21 mouse cellular contexts compared by ENCODE assay signal in genomic region chr5:72195442-72195841, GRCm38 (mm10). TPM values are rescaled to one million over a fixed set of nuclear protein-coding genes. Genes with fewer than 3 reads are reported as not detected.
A peak's percentile ranks its signal among the peaks of the same experiment; 100 is the strongest.
DNase-seq lines count a peak whose midpoint lies in the region; ATAC-seq lines count a peak whose summit lies in the region.
"Had no signal": no experiment of that assay in that cellular context is flagged by ENCODE, and none has a peak within 500 bp of the region (broad histone marks: within the 10 kb centered on the region; RNA-seq: fewer than 3 reads in every experiment).

No protein-coding gene starts in this region.

- ATAC-seq in granulocyte monocyte progenitor cell, adult 5-6 weeks (replicated peaks; ENCODE audit: poor library complexity, severe bottlenecking) = peak; percentile 55
- peak; percentile 66 for ATAC-seq in megakaryocyte, adult 5-6 weeks (ENCODE audit: poor library complexity, severe bottlenecking)
- ATAC-seq in megakaryocyte-erythroid progenitor cell, adult 5-6 weeks (replicated peaks; ENCODE audit: low FRiP score, low TSS enrichment, poor library complexity, severe bottlenecking) = no peak
- ATAC-seq: activated CD4-positive, CD25-positive, alpha-beta regulatory T cell, adult 4 months; CD4-positive, CD25-positive, alpha-beta regulatory T cell, adult 4 months; Patski had no signal

- peak; percentile 23 for DNase-seq in lung, postnatal 36 days
- no peak for DNase-seq in lung, postnatal 14 days
- peak; percentile 24 for DNase-seq in adipocyte (ENCODE audit: low spot score)
- no peak for DNase-seq in neural tube, embryonic 10.5 days (ENCODE audit: extremely low spot score, low spot score)
- no peak for DNase-seq in right cerebral cortex, adult 18-20 months
- DNase-seq: adrenal gland, adult 2 months; adrenal gland, adult 8-10 months; adrenal gland, postnatal 10 days; adrenal gland, postnatal 14 days; adrenal gland, postnatal 25 days; adrenal gland, postnatal 36 days; B cell, adult 2 months; cerebellum, adult 11 months; cerebellum, adult 11-12 months; cerebellum, adult 18-20 months had no signal

RNA-seq across cellular contexts. Expression of gene Commd8, which starts 27.5 kb away (rescaled TPM):
- total RNA-seq in granulocyte monocyte progenitor cell, adult 5-6 weeks (2014; fragmentation: Nextera tagmentation) = 82.1 and 102 TPM in 2 replicates
- total RNA-seq in granulocyte monocyte progenitor cell, adult 5-6 weeks (2017) = 69.2 and 82.3 TPM in 2 replicates
- total RNA-seq in megakaryocyte, adult 5-6 weeks (2015) = 231 and 298 TPM in 2 replicates
- total RNA-seq in megakaryocyte, adult 5-6 weeks (2017) = 142 and 175 TPM in 2 replicates
- 50.1 and 76.8 TPM in 2 replicates for total RNA-seq in megakaryocyte-erythroid progenitor cell, adult 5-6 weeks (2014; fragmentation: Nextera tagmentation)
- total RNA-seq in megakaryocyte-erythroid progenitor cell, adult 5-6 weeks (2017) = 70.2 and 98.5 TPM in 2 replicates

Comparison
In these comparisons a context has a peak if more than half of its experiments do, and no peak if none do; other contexts are left out.
1. DNase-seq: peak in lung, postnatal 36 days (single experiment) and adipocyte (single experiment); none in lung, postnatal 14 days (single experiment), neural tube, embryonic 10.5 days (single experiment) and right cerebral cortex, adult 18-20 months (single experiment).